Mouse (Mus musculus) heart, embryonic 13.5 days (tissue): ENCODE results near the gene Ntn1. TPM values are rescaled to one million over a fixed set of nuclear protein-coding genes. Genes with fewer than 3 reads are reported as not detected.
A peak's percentile ranks its signal among the peaks of the same experiment; 100 is the strongest.

Source experiments
- ATAC-seq: fragments of 200-750 bp; cut with Nextera tagmentation; 2 replicates; pipeline ENCODE4 v1.8.0; 2017; ENCODE audit warnings: moderate TSS enrichment; ENCODE audit not compliant: insufficient number of reproducible peaks, low FRiP score, low TSS enrichment; ENCODE audit errors: extremely low read depth
- H3K27ac ChIP-seq: fragments of 300-500 bp; sonication (generic); replicated peaks from 2 replicates; pipeline ENCODE4 v1.5.1; 2015; ENCODE audit warnings: moderate library complexity, mild to moderate bottlenecking, inconsistent platforms
- H3K27me3 ChIP-seq: fragments of 300-500 bp; sonication (generic); replicated peaks from 2 replicates; pipeline ENCODE4 v1.6.1; 2015; ENCODE audit warnings: mild to moderate bottlenecking, inconsistent platforms
- H3K36me3 ChIP-seq: fragments of 300-500 bp; sonication (generic); 2 replicates; pipeline ENCODE4 v1.6.1; 2015; ENCODE audit warnings: mild to moderate bottlenecking, inconsistent platforms
- H3K4me1 ChIP-seq: fragments of 300-500 bp; sonication (generic); 2 replicates; pipeline ENCODE4 v1.6.1; 2015; ENCODE audit warnings: inconsistent platforms
- H3K4me2 ChIP-seq: fragments of 300-500 bp; sonication (generic); 2 replicates; pipeline ENCODE4 v1.6.1; 2015; ENCODE audit warnings: inconsistent platforms, mild to moderate bottlenecking, moderate library complexity
- H3K4me3 ChIP-seq: fragments of 300-500 bp; sonication (generic); 2 replicates; pipeline ENCODE4 v1.5.1; 2015; ENCODE audit warnings: moderate library complexity, mild to moderate bottlenecking, inconsistent platforms
- H3K9ac ChIP-seq: fragments of 300-500 bp; sonication (generic); 2 replicates; pipeline ENCODE4 v1.6.1; 2015; ENCODE audit warnings: inconsistent platforms, mild to moderate bottlenecking, moderate library complexity
- H3K9me3 ChIP-seq: fragments of 300-500 bp; sonication (generic); 2 replicates; pipeline ENCODE4 v1.6.1; 2016; ENCODE audit warnings: inconsistent platforms
- WGBS: fragments of 180-500 bp; shearing (Covaris S2); methylation state at CpG from one replicate; pipeline ENCODE4 v1.1.7; 2015; ENCODE audit warnings: mixed read lengths; 5-methylcytosine and 5-hydroxymethylcytosine counted together
- polyA plus RNA-seq: library from polyadenylated mRNA; unstranded; fragments of >200 nt; fragmentation: Nextera tagmentation; extraction: Ambion mirVana; gene quantifications from 2 replicates; pipeline ENCODE4 v1.2.1, GENCODE M21; 2015

Gene Ntn1
- polyA plus RNA-seq, 1 experiment from 2014 or later, result 19.2 TPM

- no peak for ATAC-seq
- Histone ChIP-seq H3K36me3 (peaks cover 9% of the 10 kb centered on the region; the same call in 1 of the 2 replicates), H3K27ac (no peak overlapping the region), H3K9me3 (no peaks in the 10 kb centered on the region), H3K4me1 (peaks cover 33% of the 10 kb centered on the region), H3K4me2 (peak overlapping the region; percentile 14; the same call in 1 of the 2 replicates), H3K4me3 (no peak overlapping the region), H3K27me3 (peaks cover 62% of the 10 kb centered on the region), H3K9ac (peak overlapping the region; percentile 6; the same call in 1 of the 2 replicates)
- WGBS, result 23% methylated on average over 16 of the region's 16 CpGs
These were observed 21.5 kb downstream of the Ntn1 start for GRCm38 (mm10) chr11:68378946-68379764.

DNA sequence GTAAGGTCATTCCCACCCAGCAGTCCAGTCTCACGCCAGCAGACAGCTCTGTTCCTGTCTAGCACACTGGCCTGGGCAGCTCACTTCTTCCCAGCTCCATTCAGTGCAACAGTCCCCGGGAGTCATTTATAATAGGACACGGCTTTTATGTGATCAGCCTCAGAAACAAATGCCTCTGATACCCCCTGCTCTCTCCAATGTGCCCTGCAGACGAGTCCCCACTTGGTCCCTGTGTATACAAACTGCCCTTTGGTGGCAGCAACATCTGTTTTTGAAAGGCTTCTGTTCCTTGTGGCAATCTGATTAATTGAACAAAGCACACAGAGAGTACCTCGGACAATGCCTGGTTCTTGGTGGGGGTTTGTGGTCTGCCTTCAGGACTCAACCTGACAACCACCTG is 22.2 kb downstream of the Ntn1 start:
- Histone ChIP-seq H3K4me2 (no peak overlapping the region), H3K4me1 (peaks cover 38% of the 10 kb centered on the region), H3K9me3 (no peaks in the 10 kb centered on the region), H3K36me3 (peaks cover 9% of the 10 kb centered on the region; the same call in 1 of the 2 replicates), H3K9ac (no peak overlapping the region), H3K27me3 (peaks cover 55% of the 10 kb centered on the region), H3K4me3 (no peak overlapping the region), H3K27ac (no peak overlapping the region)
- no peak for ATAC-seq
- WGBS, result 46% methylated on average over 5 of the region's 5 CpGs

- Histone ChIP-seq H3K4me2 (no peak overlapping the region), H3K36me3 (0 out of 2 replicates have a peak, but pooled peaks cover 5% of the 10 kb centered on the region), H3K4me1 (peaks cover 36% of the 10 kb centered on the region), H3K27ac (peak overlapping the region; percentile 46; the same call in 1 of the 2 replicates), H3K4me3 (no peak overlapping the region), H3K27me3 (peaks cover 12% of the 10 kb centered on the region; the same call in 1 of the 2 replicates), H3K9ac (no peak overlapping the region), H3K9me3 (no peaks in the 10 kb centered on the region)
- no peak for ATAC-seq
- WGBS, result 57% methylated on average over 10 of the region's 10 CpGs
These were observed 27.5 kb downstream of the Ntn1 start for GRCm38 (mm10) chr11:68373105-68373504.

DNA sequence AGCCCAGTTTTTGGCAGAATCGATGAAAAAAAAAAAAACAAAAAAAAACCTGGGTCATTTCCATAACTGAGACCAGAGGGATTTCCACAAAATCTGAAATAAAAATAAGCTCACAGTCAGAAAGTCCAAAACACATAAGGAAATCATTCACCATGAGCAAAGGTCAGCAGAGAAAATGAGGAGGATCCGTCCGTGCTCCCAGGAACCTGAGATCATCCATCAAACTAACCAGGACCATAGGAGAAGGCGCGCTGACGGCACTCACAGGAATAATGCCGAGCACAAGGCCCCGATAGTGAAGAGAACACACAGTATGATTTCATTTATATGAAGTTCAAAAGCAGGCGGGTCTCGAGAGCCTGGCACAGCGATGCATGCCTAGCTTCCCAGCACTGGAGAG is 29.0 kb downstream of the Ntn1 start:
- 72% methylated on average over 11 of the region's 11 CpGs for WGBS
- ATAC-seq, result no peak
- 0 out of 2 replicates have a peak, but pooled peaks cover 3% of the 10 kb centered on the region for H3K36me3 ChIP-seq
- H3K27me3 ChIP-seq, result peaks cover 5% of the 10 kb centered on the region; the same call in 1 of the 2 replicates
- H3K9ac ChIP-seq, result no peak overlapping the region
- no peaks in the 10 kb centered on the region for H3K9me3 ChIP-seq
- no peak overlapping the region for H3K4me3 ChIP-seq
- H3K27ac ChIP-seq, result no peak overlapping the region
- H3K4me1 ChIP-seq, result peaks cover 32% of the 10 kb centered on the region
- H3K4me2 ChIP-seq, result no peak overlapping the region

DNA sequence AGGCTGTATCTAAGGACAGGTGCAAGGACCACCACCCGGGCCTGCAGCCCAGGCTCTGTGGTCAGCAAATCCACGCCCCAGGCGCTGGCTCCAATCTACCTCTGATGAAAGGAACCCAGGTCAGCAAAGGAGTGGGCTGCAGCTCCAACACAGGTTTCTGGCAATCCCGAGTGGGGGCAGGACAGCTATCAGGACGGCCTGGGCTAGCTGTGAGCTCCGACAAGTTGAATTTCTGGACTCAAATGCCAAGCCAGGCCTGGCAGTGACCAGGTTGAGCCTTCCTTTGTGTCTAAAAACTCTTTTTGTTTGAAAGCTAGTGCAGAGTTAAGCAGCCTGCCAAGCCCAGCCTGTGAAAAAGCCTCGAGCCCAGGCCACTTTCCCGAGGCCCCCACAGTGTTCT is 43.7 kb downstream of the Ntn1 start:
- Histone ChIP-seq H3K36me3 (peaks cover 6% of the 10 kb centered on the region), H3K9ac (no peak overlapping the region), H3K4me3 (no peak overlapping the region), H3K27me3 (no peaks in the 10 kb centered on the region), H3K27ac (no peak overlapping the region), H3K4me2 (no peak overlapping the region), H3K4me1 (peaks cover 13% of the 10 kb centered on the region), H3K9me3 (peaks cover 6% of the 10 kb centered on the region; the same call in 1 of the 2 replicates)
- ATAC-seq, result no peak
- 65% methylated on average over 8 of the region's 8 CpGs for WGBS

DNA sequence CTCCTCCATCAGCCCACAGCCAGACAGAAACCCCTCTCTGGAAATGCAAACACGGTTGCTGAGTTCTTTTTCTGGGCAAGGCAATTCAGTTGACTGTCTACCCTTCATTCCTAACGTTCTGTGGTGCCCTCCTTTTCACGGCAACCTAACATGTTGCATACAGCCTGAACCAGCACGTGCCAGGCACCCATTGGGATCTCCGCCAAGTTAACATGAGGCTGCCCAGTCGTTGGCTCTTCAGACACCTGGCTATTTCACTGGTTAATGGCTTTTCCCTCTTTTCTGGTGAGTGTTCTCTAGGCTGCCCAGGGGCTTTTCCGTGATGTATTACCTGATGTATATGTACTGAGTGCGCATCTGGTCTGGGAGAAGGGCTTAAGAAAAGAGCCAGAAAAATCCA is 45.1 kb downstream of the Ntn1 start:
- no peak overlapping the region for H3K9ac ChIP-seq
- H3K27me3 ChIP-seq, result no peaks in the 10 kb centered on the region
- H3K27ac ChIP-seq, result no peak overlapping the region
- H3K4me1 ChIP-seq, result peaks cover 15% of the 10 kb centered on the region
- H3K4me2 ChIP-seq, result no peak overlapping the region
- peaks cover 6% of the 10 kb centered on the region; the same call in 1 of the 2 replicates for H3K9me3 ChIP-seq
- 61% methylated on average over 8 of the region's 8 CpGs for WGBS
- H3K4me3 ChIP-seq, result no peak overlapping the region
- peaks cover 6% of the 10 kb centered on the region; the same call in 1 of the 2 replicates for H3K36me3 ChIP-seq
- ATAC-seq, result no peak

DNA sequence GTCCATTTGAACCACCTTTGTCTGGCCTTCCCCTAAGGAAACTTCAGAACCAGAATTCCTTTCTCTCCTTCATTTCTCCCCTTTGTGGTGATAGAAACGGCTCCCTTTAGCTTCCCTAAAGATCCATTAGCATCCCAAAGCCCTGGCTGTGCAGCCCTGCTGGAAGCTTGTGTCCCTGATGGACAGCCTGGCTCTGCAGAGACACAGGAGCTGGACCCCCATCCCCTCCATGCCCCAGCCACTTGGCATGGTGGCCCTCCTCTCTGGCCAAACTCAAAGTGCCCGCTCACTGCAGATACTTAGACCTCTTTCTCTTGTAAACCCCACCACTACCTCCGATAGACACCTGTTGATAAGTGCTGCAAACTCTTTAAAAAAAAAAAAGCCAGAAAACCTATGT is 45.8 kb downstream of the Ntn1 start:
- Histone ChIP-seq H3K36me3 (peaks cover 6% of the 10 kb centered on the region; the same call in 1 of the 2 replicates), H3K27ac (no peak overlapping the region), H3K9me3 (peaks cover 6% of the 10 kb centered on the region; the same call in 1 of the 2 replicates), H3K4me1 (peaks cover 15% of the 10 kb centered on the region), H3K4me3 (no peak overlapping the region), H3K4me2 (no peak overlapping the region), H3K9ac (no peak overlapping the region), H3K27me3 (no peaks in the 10 kb centered on the region)
- 75% methylated on average over 3 of the region's 3 CpGs for WGBS
- ATAC-seq, result no peak

- Histone ChIP-seq H3K27ac (peak overlapping the region; percentile 39), H3K4me2 (no peak overlapping the region), H3K4me3 (no peak overlapping the region), H3K9ac (no peak overlapping the region), H3K36me3 (no peaks in the 10 kb centered on the region), H3K4me1 (peaks cover 15% of the 10 kb centered on the region), H3K27me3 (no peaks in the 10 kb centered on the region), H3K9me3 (no peaks in the 10 kb centered on the region)
- 0 out of 2 replicates have a peak, but pooled peaks have one; percentile 14 for ATAC-seq
- 26% methylated on average over 6 of the region's 6 CpGs for WGBS
These were observed 48.4 kb downstream of the Ntn1 start for GRCm38 (mm10) chr11:68352236-68352635.

- H3K9me3 ChIP-seq, result no peaks in the 10 kb centered on the region
- no peak overlapping the region for H3K27ac ChIP-seq
- no peaks in the 10 kb centered on the region for H3K36me3 ChIP-seq
- no peak overlapping the region for H3K9ac ChIP-seq
- no peaks in the 10 kb centered on the region for H3K27me3 ChIP-seq
- H3K4me1 ChIP-seq, result peaks cover 30% of the 10 kb centered on the region
- no peak for ATAC-seq
- WGBS, result 79% methylated on average over 12 of the region's 12 CpGs
- no peak overlapping the region for H3K4me2 ChIP-seq
- no peak overlapping the region for H3K4me3 ChIP-seq
These were observed 51.8 kb downstream of the Ntn1 start for GRCm38 (mm10) chr11:68348851-68349250.

- 46% methylated on average over 6 of the region's 6 CpGs for WGBS
- Histone ChIP-seq H3K4me3 (no peak overlapping the region), H3K27ac (no peak overlapping the region), H3K4me1 (peaks cover 31% of the 10 kb centered on the region), H3K9me3 (no peaks in the 10 kb centered on the region), H3K4me2 (no peak overlapping the region), H3K9ac (no peak overlapping the region), H3K36me3 (no peaks in the 10 kb centered on the region), H3K27me3 (no peaks in the 10 kb centered on the region)
- no peak for ATAC-seq
These were observed 52.5 kb downstream of the Ntn1 start for GRCm38 (mm10) chr11:68348083-68348482.

DNA sequence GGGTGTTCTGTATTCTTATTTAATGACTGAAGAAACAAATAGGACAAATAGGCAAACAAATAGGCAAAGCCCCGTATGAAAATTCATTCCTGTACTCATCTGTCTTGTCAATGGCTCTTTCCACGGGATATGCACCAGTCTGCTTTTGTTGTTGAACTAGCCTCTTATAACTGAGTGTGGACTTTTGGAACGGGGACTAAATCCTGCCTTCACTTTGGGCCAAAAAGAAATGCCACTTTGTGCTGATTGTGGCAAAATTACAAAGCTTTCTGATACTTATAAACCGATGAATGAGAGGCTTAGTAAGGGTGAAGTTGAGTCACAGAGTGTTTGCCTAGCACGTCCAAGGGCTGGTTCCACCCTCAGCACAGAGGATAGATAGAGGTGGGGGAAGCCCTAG is 53.1 kb downstream of the Ntn1 start:
- H3K36me3 ChIP-seq, result no peaks in the 10 kb centered on the region
- no peaks in the 10 kb centered on the region for H3K27me3 ChIP-seq
- H3K27ac ChIP-seq, result no peak overlapping the region
- ATAC-seq, result no peak
- H3K4me2 ChIP-seq, result no peak overlapping the region
- 68% methylated on average over 5 of the region's 5 CpGs for WGBS
- peaks cover 27% of the 10 kb centered on the region for H3K4me1 ChIP-seq
- H3K9ac ChIP-seq, result no peak overlapping the region
- no peaks in the 10 kb centered on the region for H3K9me3 ChIP-seq
- no peak overlapping the region for H3K4me3 ChIP-seq
